Mouse (Mus musculus) left cerebral cortex, postnatal 10 days (tissue): ENCODE results near the gene Ccl17. TPM values are rescaled to one million over a fixed set of nuclear protein-coding genes. Genes with fewer than 3 reads are reported as not detected.

Source experiments
- DNase-seq, 2 experiments: peaks; one replicate each; pipeline ENCODE4 v3.0.0; 2021 to 2022; ENCODE audit warnings: low spot score in 2 of 2, mixed read lengths in 1 of 2; ENCODE audit errors: extremely low spot score in 1 of 2
- intact Hi-C: fragments of 180-260 bp; cut with DNase I; formaldehyde crosslinking; loops from one replicate; pipeline ENCODE4 v1.15.1; 2025
- total RNA-seq, 2 experiments: library from RNA; stranded (reverse); gene quantifications; 2 replicates each; pipeline ENCODE4 v1.2.3; 2021

Gene Ccl17
- total RNA-seq, 2 experiments from 2014 or later, result 10.8 to 12.3 TPM

GRCm38 (mm10) chr8:94857346-94858173 is 47.3 kb downstream of the Ccl17 start, which contains the start of gene Polr2c:
Gene Polr2c, plus strand, starts transcription at chr8:94857450.
- intact Hi-C loops, result no loop called here
- DNase-seq, result peak; percentile 88 to 93

DNA sequence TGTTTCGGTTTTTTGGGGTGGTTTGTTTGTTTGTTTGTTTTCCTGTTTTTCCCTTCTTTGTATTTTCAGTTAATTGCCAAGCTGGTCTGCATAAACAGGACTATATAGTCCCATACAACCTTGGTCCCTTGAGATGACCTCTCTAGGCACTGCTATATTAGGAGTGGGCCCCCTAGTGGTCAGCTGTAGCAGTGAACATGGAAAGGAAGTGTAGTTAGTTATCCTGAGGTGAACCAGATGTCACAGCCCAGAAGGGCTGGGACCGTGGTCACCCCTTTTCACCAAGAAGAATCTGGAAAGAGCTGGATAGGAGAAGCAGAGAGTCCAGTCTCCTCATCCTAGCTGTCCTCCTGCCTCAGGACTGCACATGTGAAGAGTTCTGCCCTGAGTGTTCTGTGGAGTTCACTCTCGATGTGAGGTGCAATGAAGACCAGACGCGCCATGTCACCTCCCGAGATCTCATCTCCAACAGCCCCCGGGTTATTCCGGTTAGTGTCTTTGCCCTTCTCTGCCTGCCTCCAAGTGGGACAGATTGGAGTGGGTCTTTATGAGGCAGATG is 51.2 kb downstream of the Ccl17 start:
- DNase-seq, result peak in 1 of 2 experiments; percentile 76
- intact Hi-C loops, result no loop called here

Other genes starting within 250 kb of the Ccl17 start
- gene Rspry1, start 208.5 kb upstream of the Ccl17 start, total RNA-seq, result 10 to 100 TPM; 34.6 to 35.7 TPM
- gene Fam192a, start 208.5 kb upstream of the Ccl17 start, total RNA-seq, result 10 to 100 TPM; 42.0 to 46.1 TPM
- 100 to 1,000 TPM; 149 to 156 TPM for gene Arl2bp, start 143.9 kb upstream of the Ccl17 start, total RNA-seq
- 10 to 100 TPM; 19.5 to 25.3 TPM for gene Pllp, start 114.2 kb upstream of the Ccl17 start, total RNA-seq
- gene Ccl22, start 64.9 kb upstream of the Ccl17 start, total RNA-seq, result under 1 TPM; 0.15 to 0.26 TPM
- gene Cx3cl1, start 38.4 kb upstream of the Ccl17 start, total RNA-seq, result 100 to 1,000 TPM; 417 to 438 TPM
- gene Coq9, start 27.9 kb downstream of the Ccl17 start, total RNA-seq, result 10 to 100 TPM; 58.7 to 62.1 TPM
- 10 to 100 TPM; 75.8 to 82.3 TPM for gene Ciapin1, start 27.9 kb downstream of the Ccl17 start, total RNA-seq
- gene Polr2c, start 47.0 kb downstream of the Ccl17 start, total RNA-seq, result 10 to 100 TPM; 50.9 to 55.1 TPM
- gene Dok4, start 65.9 kb downstream of the Ccl17 start, total RNA-seq, result 10 to 100 TPM; 74.9 to 79.5 TPM
- 1 to 10 TPM; 2.6 to 3.3 TPM for gene Ccdc102a, start 107.6 kb downstream of the Ccl17 start, total RNA-seq
- gene Adgrg5, start 113.2 kb downstream of the Ccl17 start, total RNA-seq, result not detected
- 100 to 1,000 TPM; 122 to 128 TPM for gene Adgrg1, start 164.3 kb downstream of the Ccl17 start, total RNA-seq
- gene Adgrg3, start 207.2 kb downstream of the Ccl17 start, total RNA-seq, result under 1 TPM; 0.22 to 0.32 TPM
- gene Drc7, start 244.7 kb downstream of the Ccl17 start, total RNA-seq, result 1 to 10 TPM in 1 of 2 experiments, under 1 TPM in 1; 0.86 to 1.6 TPM